Mouse (Mus musculus) right cerebral cortex, postnatal 10 days (tissue): Measurements from ENCODE around the gene Bhlhe23.

Experiments used
- DNase-seq, 2 experiments: peaks; one replicate each; pipeline ENCODE4 v3.0.0; 2021; ENCODE audit warnings: low spot score in 2 of 2

Gene Bhlhe23

DNA sequence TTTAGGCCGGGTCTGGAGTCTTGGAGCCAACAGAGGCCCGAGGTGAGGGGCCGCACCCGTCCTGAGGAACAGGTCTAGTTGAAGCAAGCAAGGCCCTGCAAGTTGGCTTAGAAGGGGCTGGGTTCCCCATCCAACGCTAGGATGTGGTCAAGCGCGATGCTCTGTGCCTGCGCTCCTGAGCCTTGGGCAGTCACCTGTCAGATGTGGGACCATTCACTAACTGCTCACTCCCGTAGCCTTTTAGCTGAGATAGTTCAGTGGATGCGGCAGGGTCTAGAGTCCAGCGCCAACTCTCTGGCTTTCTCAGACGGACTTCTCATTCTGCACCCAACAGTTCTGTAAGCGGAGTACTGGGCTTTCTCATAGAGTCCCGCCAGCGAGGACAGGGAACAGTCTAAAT, 1.1 kb downstream of the Bhlhe23 start:
- no peak for DNase-seq

DNA sequence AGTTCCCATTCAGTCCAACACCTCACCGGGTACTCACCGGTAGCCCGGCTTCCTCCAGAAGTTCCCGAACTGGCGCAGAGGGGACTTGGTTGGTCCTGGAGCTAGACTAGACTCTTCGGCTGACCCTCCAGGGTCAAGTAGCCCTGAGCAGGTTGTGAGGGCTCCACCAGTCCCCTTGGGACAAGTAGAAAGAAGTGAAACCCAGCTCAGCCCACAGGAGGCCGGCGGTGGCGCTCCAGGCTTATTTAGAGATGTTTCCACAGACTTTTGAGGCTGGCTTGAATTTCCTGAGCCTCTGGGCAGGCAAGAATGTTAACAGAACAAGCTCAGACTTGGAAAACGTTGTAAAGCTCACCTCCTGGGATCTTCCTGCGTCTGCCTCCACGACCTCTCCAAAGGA, 1.5 kb downstream of the Bhlhe23 start:
- DNase-seq: no peak

DNA sequence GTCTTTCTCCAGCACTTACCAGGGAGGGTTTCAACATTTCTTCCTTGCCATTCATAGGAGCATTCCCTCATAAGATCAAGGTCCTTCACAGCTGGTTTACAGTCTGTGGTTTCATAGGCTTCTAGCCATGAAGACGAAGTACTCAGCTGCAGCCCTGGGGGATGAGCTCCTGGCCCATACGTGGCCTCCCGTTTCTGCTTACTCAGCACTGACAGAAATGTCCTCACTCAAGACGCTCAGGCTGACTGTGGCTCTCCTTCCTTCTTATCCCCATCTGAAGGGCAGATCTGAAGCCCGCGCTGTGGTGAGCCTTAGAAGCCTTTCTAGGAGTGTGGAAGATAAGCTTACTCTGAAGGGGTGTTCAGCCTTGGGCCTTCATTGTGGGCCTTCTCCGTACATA, 11.0 kb downstream of the Bhlhe23 start:
- no peak for DNase-seq

DNA sequence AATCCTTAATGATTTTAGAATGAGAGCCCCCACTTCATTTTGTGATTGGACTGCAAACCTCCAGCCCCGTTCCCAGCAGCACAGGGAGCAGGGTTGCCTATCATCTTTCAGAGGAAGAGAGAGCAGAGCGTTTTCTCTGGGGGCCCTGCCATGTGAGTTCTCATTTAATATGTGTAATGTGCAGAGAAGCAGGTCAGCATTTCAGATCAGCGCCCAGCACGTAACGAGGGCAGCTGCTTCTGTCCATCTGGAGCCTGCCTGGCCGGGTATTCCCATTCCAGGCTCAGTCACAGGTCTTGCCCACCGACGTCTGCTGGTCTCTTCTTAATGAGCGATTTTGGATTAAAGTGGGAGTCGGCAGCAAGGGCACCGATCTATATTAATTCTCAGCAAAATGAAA, 11.7 kb downstream of the Bhlhe23 start:
- DNase-seq: no peak

DNA sequence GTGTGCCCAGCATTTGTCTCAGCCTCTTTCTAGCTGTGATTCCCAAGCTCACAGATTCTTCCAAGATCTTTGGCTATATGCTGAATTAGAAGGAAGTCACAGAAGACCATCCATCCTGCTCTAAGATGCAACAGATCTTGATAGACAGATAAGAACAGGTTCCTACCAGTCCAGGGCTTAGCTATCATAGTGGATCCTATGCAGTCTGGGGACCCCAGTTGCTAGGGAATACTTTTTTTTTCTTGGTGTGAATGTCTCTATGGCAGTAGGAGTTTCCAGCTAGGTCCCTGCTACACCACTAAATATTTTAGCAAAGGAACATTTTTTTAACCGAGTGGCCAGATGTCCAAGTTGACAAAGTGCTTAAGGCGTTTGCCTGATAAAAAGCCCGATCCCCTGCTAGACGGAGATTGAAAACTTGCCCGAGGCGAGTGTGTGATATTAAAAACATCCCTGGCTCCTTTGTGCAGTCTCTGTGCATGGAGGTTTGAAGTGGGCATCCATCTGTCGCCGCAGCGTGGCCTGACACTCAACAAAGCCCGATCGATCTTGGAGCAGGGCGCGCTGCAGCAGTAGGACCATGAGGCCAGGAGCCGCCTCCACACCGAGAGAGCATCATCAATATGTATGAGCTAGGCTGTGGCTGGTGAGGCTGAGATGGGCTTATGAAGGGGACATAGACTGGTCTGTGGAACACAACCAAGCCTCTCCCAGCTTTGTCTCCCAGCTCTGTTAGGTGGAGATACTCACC, 18.0 kb downstream of the Bhlhe23 start:
- DNase-seq: peak in 1 of 2 experiments; percentile 53

DNA sequence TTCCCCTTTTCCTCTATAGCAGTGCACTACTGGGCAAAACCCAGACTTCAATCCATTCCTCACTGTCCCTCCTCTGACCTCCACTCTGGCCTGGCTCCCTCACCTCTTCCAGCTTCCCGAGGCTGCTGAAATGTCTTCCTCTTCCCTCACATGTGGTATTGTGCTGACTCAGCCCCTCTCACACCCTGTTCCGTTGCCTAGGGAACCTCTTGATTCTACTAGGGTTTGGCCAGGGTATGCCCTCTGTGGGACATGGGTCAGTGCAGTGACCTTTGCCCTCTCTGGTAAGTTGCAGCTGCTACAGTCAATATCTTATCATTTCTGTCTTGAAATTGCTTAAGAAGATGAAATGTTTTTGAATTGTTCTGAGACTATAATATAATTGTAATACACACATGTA, 19.9 kb downstream of the Bhlhe23 start:
- no peak for DNase-seq

DNA sequence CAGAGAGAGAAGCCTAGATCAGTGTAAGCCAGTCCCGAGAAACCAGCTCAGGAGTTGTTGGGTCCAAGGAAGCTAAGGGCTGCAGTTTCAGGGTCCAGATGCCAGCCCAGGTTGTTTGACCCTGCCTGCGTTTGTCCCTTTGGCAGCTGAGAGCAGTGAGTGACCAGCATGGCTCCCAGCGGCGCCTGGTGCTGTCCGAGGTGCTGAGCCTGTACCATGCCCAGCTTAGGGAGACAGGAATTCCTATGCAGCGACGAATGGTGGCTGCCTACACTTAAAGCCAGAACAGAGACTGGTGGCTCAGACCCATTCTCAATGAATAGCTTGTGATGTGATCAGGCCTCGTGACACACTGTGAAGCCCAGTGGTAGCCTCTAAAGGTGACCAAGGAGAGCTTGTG, 20.8 kb downstream of the Bhlhe23 start:
- no peak for DNase-seq

DNA sequence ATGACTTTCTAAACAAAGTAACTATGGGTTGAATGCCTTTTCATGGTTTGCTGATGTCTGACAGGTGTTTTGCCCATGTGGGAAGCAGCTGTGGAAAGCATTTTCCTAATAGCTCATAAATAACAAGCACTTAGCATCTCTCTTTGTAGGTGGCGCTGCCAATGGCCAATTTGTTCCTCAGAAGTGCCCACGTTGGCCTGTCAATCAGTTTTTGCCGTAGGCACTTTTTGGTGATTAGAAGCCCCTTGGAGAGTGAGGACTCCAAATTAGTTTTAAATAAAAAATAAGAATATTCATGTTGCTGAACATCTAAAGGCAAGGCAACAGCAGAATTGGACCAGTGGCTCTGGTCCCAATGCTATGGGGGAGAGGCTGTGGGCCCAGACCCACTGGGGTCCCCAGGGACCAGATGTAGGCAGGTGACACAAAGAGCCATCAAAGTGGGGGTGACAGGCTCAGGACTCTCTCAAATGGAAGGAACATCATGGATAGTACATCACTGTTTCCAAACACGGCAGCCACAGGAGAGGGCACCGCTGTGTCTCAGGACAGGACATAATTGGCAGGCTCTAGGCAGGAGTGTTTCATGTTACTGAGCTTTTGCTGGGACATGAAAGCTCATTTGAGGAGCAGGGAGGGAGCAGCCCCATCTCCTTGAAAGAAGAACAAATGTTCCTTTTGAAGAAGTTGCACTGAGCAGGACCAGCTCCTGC, 21.6 kb downstream of the Bhlhe23 start:
- DNase-seq: no peak

DNA sequence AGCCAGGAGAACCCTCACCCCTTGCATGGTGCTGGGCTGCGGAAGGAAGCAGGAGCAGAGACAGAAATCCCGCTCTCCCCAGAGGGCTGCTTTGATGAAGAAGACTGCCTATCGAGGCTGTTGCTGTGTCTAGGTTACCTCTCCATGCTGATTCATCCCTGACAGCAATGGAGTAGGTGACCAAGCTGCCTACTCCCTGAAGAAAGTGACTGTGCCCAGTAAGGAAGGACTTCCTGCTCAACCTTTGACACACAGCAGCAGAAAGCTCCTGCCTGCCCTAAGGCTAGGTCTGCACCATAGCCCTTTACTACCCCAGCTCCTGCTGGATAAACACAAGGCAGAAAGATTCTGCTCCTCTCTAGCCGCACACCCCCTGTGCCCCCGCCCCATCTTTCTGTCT, 27.8 kb downstream of the Bhlhe23 start:
- no peak for DNase-seq

DNA sequence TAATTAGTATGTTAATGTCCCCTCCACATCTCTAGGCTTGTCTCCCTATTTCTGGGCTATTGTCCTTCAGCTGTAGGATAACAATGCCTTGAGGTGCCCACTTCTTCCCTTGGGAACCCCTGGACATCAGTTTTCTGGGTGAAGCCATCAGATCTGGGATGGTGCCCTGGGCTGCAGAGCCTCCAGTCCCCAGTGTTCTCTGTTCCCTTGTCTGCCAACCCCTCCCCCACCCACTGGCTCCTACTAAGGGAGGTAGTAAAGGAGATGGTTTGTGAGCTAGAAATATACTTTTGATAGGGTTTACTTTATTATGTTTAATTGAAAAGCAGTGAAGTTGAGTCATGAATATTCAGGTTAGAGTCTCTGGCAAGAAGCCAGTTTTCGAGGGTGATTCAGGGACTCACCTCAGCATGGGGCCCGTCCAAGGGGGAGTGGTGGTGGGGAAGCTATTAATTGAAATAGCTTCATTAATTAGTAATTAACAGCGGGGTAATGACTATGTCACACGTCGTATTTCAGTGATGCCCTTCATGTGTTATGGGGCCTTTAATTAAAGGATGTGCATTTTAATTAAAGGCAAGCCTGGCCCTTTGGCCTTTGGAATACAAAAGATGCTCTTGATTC, 30.0 kb downstream of the Bhlhe23 start:
- no peak for DNase-seq

DNA sequence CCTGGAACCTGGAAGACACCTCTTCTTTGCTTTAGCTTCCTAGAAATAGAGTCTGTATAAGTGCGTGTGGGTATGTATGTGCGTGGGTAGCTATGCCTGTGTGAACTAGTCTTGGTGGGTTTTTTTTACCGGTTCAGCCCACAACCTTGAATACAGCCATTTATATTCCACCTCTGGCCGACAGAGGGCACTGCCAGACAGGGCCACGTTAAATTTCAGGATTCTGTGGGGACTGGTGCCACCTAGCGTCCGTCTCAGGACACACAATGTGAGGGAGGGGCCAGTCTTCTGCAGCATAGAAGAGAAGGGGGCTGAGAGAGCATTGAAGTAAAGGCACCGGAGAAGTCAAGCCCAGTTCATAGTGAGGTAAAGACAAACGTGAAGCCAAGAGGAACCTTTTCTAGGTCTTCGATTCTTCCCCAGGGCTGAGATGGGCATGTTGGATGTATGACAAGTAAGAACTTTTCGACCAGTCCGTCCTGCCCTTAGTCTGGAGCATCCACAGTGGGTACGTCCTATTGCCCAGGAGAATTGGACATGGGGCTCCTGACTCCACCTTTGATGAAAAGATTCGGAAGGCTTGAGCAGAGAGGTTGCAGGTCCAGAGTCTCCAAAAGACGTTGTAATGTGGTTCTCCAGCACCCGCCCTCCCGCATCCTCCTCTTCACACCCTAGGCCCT, 31.3 kb downstream of the Bhlhe23 start:
- DNase-seq: peak; percentile 91 to 92

DNA sequence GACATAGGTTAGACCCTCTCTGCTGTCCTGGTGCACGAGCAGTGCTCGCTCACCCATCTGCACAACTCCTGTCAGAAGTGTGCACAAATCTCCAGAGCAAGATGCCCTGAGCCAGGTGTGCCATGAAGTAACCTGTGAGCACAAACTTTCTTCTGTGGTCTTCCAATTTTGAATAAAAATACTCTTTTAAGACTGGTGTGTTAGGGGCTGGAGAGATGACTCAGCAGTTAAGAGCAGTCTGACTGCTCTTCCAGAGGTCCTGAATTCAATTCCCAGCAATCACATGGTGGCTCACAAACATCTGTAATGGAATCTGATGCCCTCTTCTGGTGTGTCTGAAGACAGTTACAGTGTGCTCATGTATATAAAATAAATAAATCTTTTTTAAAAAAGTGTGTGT, 33.4 kb downstream of the Bhlhe23 start:
- no peak for DNase-seq

DNA sequence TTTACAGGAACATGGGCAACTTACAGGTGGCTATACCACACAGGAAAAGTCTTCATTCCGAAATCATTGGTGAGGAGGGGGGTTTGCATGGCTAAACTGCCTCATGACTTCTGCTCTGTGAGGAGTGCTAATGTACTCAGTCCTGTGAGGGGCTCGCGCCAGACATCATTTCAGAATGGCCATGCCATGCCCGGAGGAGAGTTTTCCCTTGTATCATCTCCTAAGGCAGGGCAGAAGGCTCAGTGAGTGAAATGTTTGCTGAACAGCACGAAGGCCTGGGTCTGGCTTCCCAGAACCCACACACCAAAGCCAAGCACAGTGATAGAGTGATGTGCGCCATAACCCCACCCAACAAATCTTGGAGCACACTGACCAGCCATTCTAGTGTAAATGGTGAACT, 33.9 kb downstream of the Bhlhe23 start:
- DNase-seq: no peak

DNA sequence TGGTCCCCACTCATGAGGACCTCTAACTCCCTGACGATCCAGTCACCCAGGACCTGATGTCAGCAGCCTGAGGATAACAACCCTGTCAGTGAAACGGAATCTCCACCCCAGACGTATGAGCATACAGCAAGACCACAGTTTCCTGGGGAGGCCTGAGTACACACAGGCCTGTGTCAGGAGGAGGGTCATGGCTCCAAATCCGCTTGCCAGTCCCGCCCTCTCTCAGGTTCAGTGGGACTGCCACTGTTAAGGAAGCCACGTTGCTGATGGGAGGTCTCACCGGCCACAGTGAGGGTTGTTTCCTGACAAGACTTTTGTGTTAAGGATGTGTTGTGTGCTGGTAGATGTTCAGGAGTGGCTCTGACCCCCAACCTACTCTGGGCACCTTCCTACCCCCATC, 35.3 kb downstream of the Bhlhe23 start:
- no peak for DNase-seq

DNA sequence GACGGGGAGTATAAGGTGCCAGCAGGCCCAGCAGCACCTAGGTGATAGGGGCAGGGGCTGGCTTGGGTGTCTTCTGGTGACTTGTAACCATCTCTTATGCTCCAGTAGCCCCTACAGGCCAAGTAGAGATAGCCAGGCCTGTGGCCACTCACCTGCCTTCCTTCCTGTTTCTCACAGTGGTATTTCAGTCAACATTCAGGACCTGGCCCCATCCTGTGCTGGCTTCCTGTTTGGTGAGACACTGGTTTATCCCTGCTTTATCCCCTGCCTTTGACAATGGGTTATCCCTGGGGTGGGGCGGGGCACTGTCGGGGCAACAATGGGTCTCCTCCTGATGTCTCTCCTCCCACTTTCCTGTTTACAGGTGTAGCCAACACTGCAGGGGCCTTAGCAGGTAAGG, 36.4 kb downstream of the Bhlhe23 start:
- no peak for DNase-seq

DNA sequence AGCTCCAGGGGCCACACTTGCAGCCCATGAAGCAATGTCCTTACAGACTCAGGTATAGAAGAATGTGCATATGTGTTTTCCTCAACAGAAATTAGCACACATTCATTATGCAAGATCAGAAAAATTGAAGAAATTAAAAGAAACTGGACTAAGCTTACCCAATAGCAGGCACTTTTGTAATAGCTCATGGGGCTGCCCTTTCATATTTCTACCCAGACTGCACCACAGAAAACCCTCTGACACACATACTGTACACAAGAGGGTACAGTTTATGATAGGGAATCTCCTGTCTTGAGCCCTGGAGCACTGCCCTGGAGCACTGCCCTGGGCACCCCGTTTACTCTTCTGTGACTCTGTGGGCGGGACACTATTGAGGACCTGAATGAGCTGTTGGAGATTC, 38.7 kb downstream of the Bhlhe23 start:
- no peak for DNase-seq

DNA sequence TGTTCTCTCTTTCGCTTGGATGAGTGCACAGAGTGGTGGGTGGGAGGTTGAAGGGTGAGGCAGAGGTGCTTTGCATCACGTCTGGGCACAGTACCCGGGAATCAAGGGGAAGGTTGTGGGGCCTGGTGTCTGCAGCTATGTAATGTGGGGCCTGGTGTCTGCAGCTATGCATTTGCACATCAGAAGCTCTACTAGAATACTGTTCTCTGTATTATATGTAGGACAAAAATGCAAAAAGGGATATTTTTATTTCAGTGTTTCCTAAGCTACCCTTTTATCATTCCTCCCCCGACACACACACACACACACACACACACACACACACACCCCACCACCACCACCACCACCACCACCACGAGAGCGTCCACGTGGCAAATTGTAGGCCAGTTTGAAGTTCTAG, 41.5 kb downstream of the Bhlhe23 start:
- DNase-seq: peak in 1 of 2 experiments; percentile 47

DNA sequence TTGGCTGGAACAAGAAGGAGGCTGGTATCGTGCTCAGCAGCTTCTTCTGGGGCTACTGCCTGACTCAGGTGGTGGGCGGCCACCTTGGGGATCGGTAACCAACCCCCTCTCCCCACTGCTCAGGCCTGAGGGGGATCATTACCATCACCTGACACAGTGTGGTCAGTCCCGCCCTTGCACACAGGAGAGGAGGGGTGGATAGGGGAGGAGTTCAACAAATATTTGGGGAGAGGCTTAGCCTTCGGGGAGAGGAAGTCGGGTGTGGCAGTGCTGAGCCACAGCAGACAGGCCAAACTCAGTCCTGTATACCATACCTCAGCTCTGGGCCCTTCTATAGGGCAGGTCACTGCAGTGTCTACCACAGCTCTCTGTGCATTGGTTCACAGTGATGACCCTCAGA, 44.7 kb downstream of the Bhlhe23 start:
- DNase-seq: no peak

DNA sequence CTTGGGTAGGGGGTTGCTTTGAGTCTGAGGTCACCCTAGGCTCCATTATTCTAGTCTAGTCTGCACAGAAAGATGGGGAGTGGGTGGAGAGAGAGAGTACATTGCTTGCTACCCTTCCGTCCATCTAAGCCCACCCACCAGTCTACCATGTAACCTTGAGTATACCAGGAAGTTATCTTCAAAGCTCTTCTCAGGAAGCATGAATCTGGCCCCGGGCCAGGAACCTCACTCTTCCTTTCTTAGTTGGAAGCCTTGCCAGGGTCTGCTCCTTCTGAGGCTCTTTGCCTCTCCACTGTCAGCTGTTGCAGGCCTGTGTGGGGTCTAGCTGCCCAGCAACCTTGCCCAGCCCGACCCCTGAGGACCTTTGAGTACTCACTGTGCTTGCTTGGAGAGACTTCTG, 45.7 kb downstream of the Bhlhe23 start:
- no peak for DNase-seq

DNA sequence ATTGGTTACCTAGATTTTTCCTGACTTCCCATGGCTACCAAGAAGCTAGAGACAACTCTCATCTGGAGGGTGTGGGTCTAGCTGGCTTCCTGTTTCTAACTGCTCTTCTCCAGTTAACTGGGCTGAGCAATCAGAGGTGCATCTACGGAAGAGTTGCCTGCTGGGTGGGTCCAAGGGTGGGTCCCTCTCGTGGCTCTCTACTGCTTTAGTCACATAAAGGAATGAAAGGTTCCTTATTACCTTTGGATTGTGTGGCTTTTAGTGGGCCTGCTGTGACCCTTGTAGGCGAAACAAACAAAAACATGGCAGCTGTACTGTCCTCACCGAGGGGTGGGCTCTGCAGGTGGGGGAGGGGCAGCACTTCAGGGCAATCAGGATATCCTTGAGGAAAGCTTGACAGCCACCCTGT, 49.1 kb downstream of the Bhlhe23 start:
- DNase-seq: no peak

DNA sequence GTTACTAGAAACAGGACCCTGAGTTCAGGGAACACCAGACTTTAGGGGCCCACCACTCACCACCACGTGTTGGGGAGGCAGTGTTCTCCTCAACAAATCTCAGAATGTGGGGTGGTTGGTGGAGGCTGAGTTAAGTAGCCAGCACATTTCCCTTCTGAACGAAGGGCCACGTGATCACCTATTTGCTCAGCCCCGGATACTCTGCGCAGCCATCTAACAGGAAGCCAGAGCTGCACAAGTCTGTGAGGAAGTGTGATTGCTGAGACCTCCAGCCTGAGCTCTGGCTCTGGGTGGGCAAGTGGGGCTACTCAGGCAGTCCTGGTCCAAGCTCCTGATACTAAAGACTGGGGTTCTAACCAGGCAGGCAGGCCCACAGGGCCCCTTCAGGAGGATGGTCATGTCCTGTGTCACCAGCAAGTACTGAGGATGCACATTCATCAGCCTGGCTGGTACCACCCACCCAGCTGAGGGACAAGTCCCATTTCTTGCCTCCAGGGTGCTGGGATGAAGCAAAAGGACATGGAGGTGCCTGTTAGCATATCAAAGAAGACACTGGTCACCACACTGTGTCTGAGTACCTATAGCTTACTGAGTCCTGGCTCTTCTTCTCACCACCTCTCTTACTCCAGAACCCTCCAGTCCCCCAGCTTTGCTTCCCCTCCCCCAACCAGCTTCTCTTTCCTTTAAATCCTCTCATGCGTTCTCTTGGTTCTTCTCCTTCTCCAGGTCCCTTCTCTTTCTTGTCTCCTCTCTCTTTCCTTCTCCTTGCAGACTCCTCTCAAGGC, 49.9 kb downstream of the Bhlhe23 start:
- no peak for DNase-seq
